Mouse (Mus musculus) midbrain, postnatal 0 days (tissue): ENCODE measurements at regions not wholly inside any gene's neighbourhood (a gene's known extent, or its start where the extent isn't known, plus 50 kb on each side); places are given as distances from the start of the nearest gene placed in this dataset.

Experiments
- ATAC-seq: fragments of 200-750 bp; cut with Nextera tagmentation; 2 replicates; pipeline ENCODE4 v1.8.0; 2017; ENCODE audit warnings: moderate number of reproducible peaks, mild to moderate bottlenecking, moderate TSS enrichment, moderate library complexity; ENCODE audit not compliant: low FRiP score
- DNase-seq: peaks from one replicate; pipeline ENCODE4 v3.0.0-alpha.2; 2015; ENCODE audit warnings: low spot score
- H3K27ac ChIP-seq: fragments of 300-500 bp; sonication (generic); 2 replicates; pipeline ENCODE4 v1.5.1; 2014; ENCODE audit warnings: low read depth, mild to moderate bottlenecking, low read length, mixed read lengths
- H3K27me3 ChIP-seq: fragments of 300-500 bp; sonication (generic); 2 replicates; pipeline ENCODE4 v1.6.1; 2014; ENCODE audit warnings: low read length, control low read depth, mixed read lengths; ENCODE audit not compliant: insufficient read depth
- H3K36me3 ChIP-seq: fragments of 300-500 bp; sonication (generic); 2 replicates; pipeline ENCODE4 v1.6.1; 2014; ENCODE audit warnings: low read length, control low read depth, mixed read lengths; ENCODE audit not compliant: insufficient read depth
- H3K4me1 ChIP-seq: fragments of 300-500 bp; sonication (generic); 2 replicates; pipeline ENCODE4 v1.6.1; 2014; ENCODE audit warnings: mild to moderate bottlenecking, control low read depth, antibody characterized with exemption, low read length, mixed read lengths; ENCODE audit not compliant: insufficient read depth
- H3K4me2 ChIP-seq: fragments of 300-500 bp; sonication (generic); 2 replicates; pipeline ENCODE4 v1.6.1; 2014; ENCODE audit warnings: low read depth, mild to moderate bottlenecking, low read length, mixed read lengths; ENCODE audit not compliant: poor library complexity, severe bottlenecking
- H3K4me3 ChIP-seq: fragments of 300-500 bp; sonication (generic); 2 replicates; pipeline ENCODE4 v1.5.1; 2014; ENCODE audit warnings: low read depth, mild to moderate bottlenecking, low read length, moderate library complexity
- H3K9ac ChIP-seq: fragments of 300-500 bp; sonication (generic); replicated peaks from 2 replicates; pipeline ENCODE4 v1.6.1; 2014; ENCODE audit warnings: mild to moderate bottlenecking, low read length, moderate library complexity, mixed read lengths; ENCODE audit not compliant: poor library complexity, severe bottlenecking
- H3K9me3 ChIP-seq: fragments of 300-500 bp; sonication (generic); 2 replicates; pipeline ENCODE4 v1.6.1; 2016; ENCODE audit warnings: low read length, control low read depth
- CTCF ChIP-seq: IDR thresholded peaks from 2 replicates; pipeline ENCODE4 v1.5.1; 2016; ENCODE audit warnings: antibody characterized with exemption, mild to moderate bottlenecking
- WGBS: fragments of 180-500 bp; shearing (Covaris S2); extraction: QIAGEN DNeasy Blood & Tissue Kit; methylation state at CpG from one replicate; pipeline ENCODE4 v1.1.7; 2014; 5-methylcytosine and 5-hydroxymethylcytosine counted together

GRCm38 (mm10) chr13:44097141-44097540, 312.6 kb downstream of the Cd83 start:
- H3K4me3 ChIP-seq = no peak overlapping the region
- H3K4me1 ChIP-seq = peaks cover 13% of the 10 kb centered on the region
- ATAC-seq = no peak
- H3K9me3 ChIP-seq = no peaks in the 10 kb centered on the region
- H3K27ac ChIP-seq = no peak overlapping the region
- H3K36me3 ChIP-seq = no peaks in the 10 kb centered on the region
- WGBS = 90% methylated on average over 2 of the region's 2 CpGs
- no peak overlapping the region for H3K9ac ChIP-seq
- no peaks in the 10 kb centered on the region for H3K27me3 ChIP-seq
- no peak for DNase-seq
- TF ChIP-seq CTCF = no peak
- H3K4me2 ChIP-seq = no peak overlapping the region

GRCm38 (mm10) chr13:44099511-44099910, 314.9 kb downstream of the Cd83 start:
- Histone ChIP-seq H3K36me3 (no peaks in the 10 kb centered on the region), H3K4me1 (peaks cover 13% of the 10 kb centered on the region), H3K9ac (no peak overlapping the region), H3K27me3 (no peaks in the 10 kb centered on the region), H3K4me3 (no peak overlapping the region), H3K9me3 (no peaks in the 10 kb centered on the region), H3K27ac (no peak overlapping the region), H3K4me2 (no peak overlapping the region)
- 14% methylated on average over 9 of the region's 9 CpGs for WGBS
- ATAC-seq (no peak), DNase-seq (peak; percentile 37)
- TF ChIP-seq CTCF = no peak

GRCm38 (mm10) chr13:44100125-44101067, 315.8 kb downstream of the Cd83 start:
- ATAC-seq = peak; percentile 89
- peak overlapping the region; percentile 52 for H3K27ac ChIP-seq

GRCm38 (mm10) chr13:44101161-44101560, 316.6 kb downstream of the Cd83 start:
- Histone ChIP-seq H3K27ac (peak overlapping the region; percentile 52), H3K9me3 (no peaks in the 10 kb centered on the region), H3K27me3 (no peaks in the 10 kb centered on the region), H3K36me3 (no peaks in the 10 kb centered on the region), H3K9ac (0 out of 2 replicates have a peak overlapping the region, but pooled peaks have one; percentile 1), H3K4me2 (peak overlapping the region; percentile 29), H3K4me3 (0 out of 2 replicates have a peak overlapping the region, but pooled peaks have one; percentile 0), H3K4me1 (peaks cover 13% of the 10 kb centered on the region)
- 0 out of 2 replicates have a peak, but pooled peaks have one; percentile 31 for ATAC-seq
- TF ChIP-seq CTCF = no peak
- peak; percentile 17 for DNase-seq
- 5% methylated on average over 6 of the region's 6 CpGs for WGBS

More at GRCm38 (mm10) chr13:44100125-44101067, 315.8 kb downstream of the Cd83 start:
- peaks cover 13% of the 10 kb centered on the region for H3K4me1 ChIP-seq
- H3K4me2 ChIP-seq = peak overlapping the region; percentile 29
- H3K9me3 ChIP-seq = no peaks in the 10 kb centered on the region
- H3K27me3 ChIP-seq = no peaks in the 10 kb centered on the region
- no peak overlapping the region for H3K9ac ChIP-seq
- TF ChIP-seq CTCF = no peak
- no peaks in the 10 kb centered on the region for H3K36me3 ChIP-seq
- H3K4me3 ChIP-seq = 0 out of 2 replicates have a peak overlapping the region, but pooled peaks have one; percentile 0
- 5% methylated on average over 21 of the region's 21 CpGs for WGBS
- peak; percentile 91 for DNase-seq

- H3K36me3 ChIP-seq = no peaks in the 10 kb centered on the region
- H3K9ac ChIP-seq = no peak overlapping the region
- no peaks in the 10 kb centered on the region for H3K27me3 ChIP-seq
- H3K9me3 ChIP-seq = no peaks in the 10 kb centered on the region
- no peak for TF ChIP-seq CTCF
- no peak overlapping the region for H3K4me2 ChIP-seq
- peaks cover 13% of the 10 kb centered on the region for H3K4me1 ChIP-seq
- H3K27ac ChIP-seq = no peak overlapping the region
- DNase-seq (no peak), ATAC-seq (no peak)
- no peak overlapping the region for H3K4me3 ChIP-seq
- 53% methylated on average over 6 of the region's 6 CpGs for WGBS
Measured at GRCm38 (mm10) chr13:44101806-44102205, 317.2 kb downstream of the Cd83 start.

GRCm38 (mm10) chr13:44102257-44102656, 317.7 kb downstream of the Cd83 start:
- Histone ChIP-seq H3K4me1 (peaks cover 13% of the 10 kb centered on the region), H3K4me3 (no peak overlapping the region), H3K27ac (no peak overlapping the region), H3K4me2 (no peak overlapping the region), H3K27me3 (no peaks in the 10 kb centered on the region), H3K9ac (no peak overlapping the region), H3K36me3 (no peaks in the 10 kb centered on the region), H3K9me3 (no peaks in the 10 kb centered on the region)
- no peak for TF ChIP-seq CTCF
- 43% methylated on average over 4 of the region's 4 CpGs for WGBS
- ATAC-seq (no peak), DNase-seq (no peak)
